Mouse (Mus musculus) forebrain, embryonic 12.5 days (tissue): ENCODE results near the gene Chrna1. TPM values are rescaled to one million over a fixed set of nuclear protein-coding genes. Genes with fewer than 3 reads are reported as not detected.

Experiments
- ATAC-seq: fragments of 200-750 bp; cut with Nextera tagmentation; 2 replicates; pipeline ENCODE4 v1.8.0; 2017; ENCODE audit warnings: moderate TSS enrichment; ENCODE audit not compliant: low FRiP score
- H3K27ac ChIP-seq: fragments of 300-500 bp; sonication (generic); 2 replicates; pipeline ENCODE4 v1.5.1; 2016; ENCODE audit warnings: mild to moderate bottlenecking
- H3K27me3 ChIP-seq: fragments of 300-500 bp; sonication (generic); 2 replicates; pipeline ENCODE4 v1.6.1; 2016; ENCODE audit warnings: mild to moderate bottlenecking
- H3K36me3 ChIP-seq: fragments of 300-500 bp; sonication (generic); replicated peaks from 2 replicates; pipeline ENCODE4 v1.6.1; 2016; ENCODE audit warnings: mild to moderate bottlenecking
- H3K4me1 ChIP-seq: fragments of 300-500 bp; sonication (generic); 2 replicates; pipeline ENCODE4 v1.6.1; 2016
- H3K4me2 ChIP-seq: fragments of 300-500 bp; sonication (generic); 2 replicates; pipeline ENCODE4 v1.6.1; 2016; ENCODE audit warnings: mild to moderate bottlenecking, moderate library complexity
- H3K4me3 ChIP-seq: fragments of 300-500 bp; sonication (generic); replicated peaks from 2 replicates; pipeline ENCODE4 v1.5.1; 2016; ENCODE audit warnings: mild to moderate bottlenecking
- H3K9ac ChIP-seq: fragments of 300-500 bp; sonication (generic); 2 replicates; pipeline ENCODE4 v1.6.1; 2016; ENCODE audit warnings: mild to moderate bottlenecking
- H3K9me3 ChIP-seq: fragments of 300-500 bp; sonication (generic); 2 replicates; pipeline ENCODE4 v1.6.1; 2016
- WGBS: fragments of 180-500 bp; shearing (Covaris S2); methylation state at CpG from one replicate; pipeline ENCODE4 v1.1.7; 2016; 5-methylcytosine and 5-hydroxymethylcytosine counted together
- polyA plus RNA-seq: library from polyadenylated mRNA; unstranded; fragments of >200 nt; fragmentation: Nextera tagmentation; extraction: Ambion mirVana; gene quantifications from 2 replicates; pipeline ENCODE4 v1.2.1, GENCODE M21; 2016

Chrna1 gene
- polyA plus RNA-seq, 1 experiment from 2014 or later, result 0.10 TPM

DNA sequence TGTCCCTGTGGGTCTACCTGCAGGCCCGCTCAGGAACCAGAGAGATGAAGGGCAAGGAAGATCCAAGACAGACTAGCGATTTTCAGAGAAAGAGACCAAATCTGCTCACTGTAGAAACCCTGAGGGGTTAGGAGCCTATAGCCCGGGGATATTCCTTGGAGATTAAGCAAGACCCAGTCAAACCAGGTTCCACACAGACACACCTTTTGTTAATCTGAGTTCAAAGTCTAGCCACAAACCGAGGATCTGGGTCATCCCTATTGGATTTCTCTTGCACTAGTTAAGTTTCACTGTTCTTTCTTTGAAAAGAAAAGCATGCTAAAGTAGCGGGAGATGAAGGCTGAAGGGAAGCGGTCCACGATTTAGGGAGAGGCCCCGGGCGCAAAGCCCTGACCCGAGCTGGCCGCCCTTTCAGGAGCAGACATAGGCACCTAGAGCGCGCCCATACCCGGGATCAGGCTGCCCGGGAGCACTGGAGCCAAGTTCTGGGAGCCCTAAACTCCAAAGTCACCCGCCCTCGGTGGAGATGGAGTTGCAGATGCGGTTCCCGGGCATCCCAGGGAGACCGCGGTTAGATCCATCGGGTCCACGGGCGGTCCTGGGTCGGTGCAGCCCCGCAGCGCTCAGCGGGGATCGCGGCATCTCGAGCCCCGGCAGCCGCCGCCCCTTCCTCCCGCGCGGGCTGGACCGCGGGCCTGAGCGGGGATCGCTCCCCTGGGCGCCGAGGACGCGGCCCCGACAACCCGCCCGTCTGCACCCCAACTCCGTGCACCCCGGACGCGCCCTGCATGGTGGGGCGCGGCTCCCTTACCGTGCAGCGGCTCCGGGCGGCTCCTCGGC is 51.4 kb downstream of the Chrna1 start:
- WGBS, result 2% methylated on average over 58 of the region's 59 CpGs
- peak overlapping the region; percentile 88 for H3K4me2 ChIP-seq
- no peaks in the 10 kb centered on the region for H3K36me3 ChIP-seq
- H3K9me3 ChIP-seq, result no peaks in the 10 kb centered on the region
- no peaks in the 10 kb centered on the region for H3K27me3 ChIP-seq
- H3K4me1 ChIP-seq, result peaks cover 22% of the 10 kb centered on the region
- ATAC-seq, result peak; percentile 78
- H3K27ac ChIP-seq, result peak overlapping the region; percentile 59
- peak overlapping the region; percentile 80 for H3K4me3 ChIP-seq
- peak overlapping the region; percentile 90 for H3K9ac ChIP-seq

DNA sequence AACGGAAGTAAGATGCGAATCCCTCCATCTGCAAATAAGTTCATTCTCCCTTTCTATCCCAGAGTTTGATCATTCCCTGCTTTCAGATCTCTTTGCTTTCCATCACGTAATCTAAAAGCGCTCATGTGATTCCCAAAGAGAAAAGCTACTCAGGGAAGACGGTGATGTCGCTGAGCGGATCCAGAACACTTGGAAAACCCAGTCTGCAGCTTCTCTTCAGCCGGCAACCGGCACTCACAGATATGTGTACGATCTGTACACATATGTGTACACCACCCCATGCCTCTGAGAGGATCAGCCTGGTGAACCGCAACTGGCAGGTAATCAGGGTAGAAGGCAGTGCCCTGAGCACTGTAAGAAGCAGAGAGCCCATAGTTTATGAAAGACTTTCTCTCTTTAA is 52.2 kb downstream of the Chrna1 start:
- no peaks in the 10 kb centered on the region for H3K9me3 ChIP-seq
- no peaks in the 10 kb centered on the region for H3K36me3 ChIP-seq
- peak overlapping the region; percentile 90; the same call in 1 of the 2 replicates for H3K9ac ChIP-seq
- ATAC-seq, result no peak
- WGBS, result 86% methylated on average over 11 of the region's 11 CpGs
- no peaks in the 10 kb centered on the region for H3K27me3 ChIP-seq
- no peak overlapping the region for H3K27ac ChIP-seq
- H3K4me1 ChIP-seq, result peaks cover 22% of the 10 kb centered on the region
- H3K4me3 ChIP-seq, result no peak overlapping the region
- peak overlapping the region; percentile 88 for H3K4me2 ChIP-seq

DNA sequence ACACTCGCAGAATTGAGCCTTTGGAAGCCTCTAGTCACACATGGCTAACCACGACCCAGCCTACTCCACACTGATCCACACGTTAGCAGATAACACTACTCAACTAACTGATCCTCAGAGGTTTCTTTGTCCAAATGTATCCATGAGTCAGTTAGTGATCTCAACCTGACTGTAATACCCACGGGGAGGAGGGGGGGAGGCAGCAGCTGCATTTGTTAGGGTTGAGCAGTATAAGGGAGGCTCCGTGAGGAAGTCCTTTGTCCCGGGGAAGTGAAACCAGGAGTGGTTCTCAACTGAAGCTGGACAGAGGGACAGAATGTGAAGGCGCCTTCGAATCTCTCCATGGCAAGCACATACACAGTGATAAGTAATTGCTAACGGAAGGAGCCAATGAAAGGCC is 53.4 kb downstream of the Chrna1 start:
- Histone ChIP-seq H3K9ac (no peak overlapping the region), H3K27me3 (no peaks in the 10 kb centered on the region), H3K27ac (no peak overlapping the region), H3K36me3 (no peaks in the 10 kb centered on the region), H3K4me2 (no peak overlapping the region), H3K4me3 (no peak overlapping the region), H3K4me1 (peaks cover 29% of the 10 kb centered on the region), H3K9me3 (no peaks in the 10 kb centered on the region)
- WGBS, result 74% methylated on average over 9 of the region's 9 CpGs
- no peak for ATAC-seq

DNA sequence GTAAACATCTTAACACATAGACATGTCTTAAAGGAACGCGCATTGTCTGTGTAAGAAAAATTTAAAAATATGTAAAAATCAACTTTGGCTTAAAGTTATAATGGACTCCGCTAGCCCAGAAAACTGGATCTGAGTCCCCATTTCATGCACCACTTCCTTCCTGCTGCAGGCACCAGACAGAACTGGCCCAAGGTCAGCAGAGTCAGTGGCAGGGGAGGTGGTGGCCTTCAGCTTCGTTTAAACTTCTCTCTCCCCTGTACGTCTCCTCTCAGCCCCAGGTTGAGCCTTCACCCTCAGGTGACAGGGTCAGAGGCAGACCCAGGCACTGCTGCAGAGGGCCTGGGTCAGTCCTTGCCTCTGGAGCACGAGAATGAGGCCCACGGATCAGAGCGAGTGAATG is 57.2 kb downstream of the Chrna1 start:
- Histone ChIP-seq H3K9ac (no peak overlapping the region), H3K27ac (no peak overlapping the region), H3K9me3 (no peaks in the 10 kb centered on the region), H3K4me3 (no peak overlapping the region), H3K4me1 (peaks cover 10% of the 10 kb centered on the region), H3K4me2 (no peak overlapping the region), H3K36me3 (no peaks in the 10 kb centered on the region), H3K27me3 (no peaks in the 10 kb centered on the region)
- no peak for ATAC-seq
- WGBS, result 74% methylated on average over 8 of the region's 8 CpGs

DNA sequence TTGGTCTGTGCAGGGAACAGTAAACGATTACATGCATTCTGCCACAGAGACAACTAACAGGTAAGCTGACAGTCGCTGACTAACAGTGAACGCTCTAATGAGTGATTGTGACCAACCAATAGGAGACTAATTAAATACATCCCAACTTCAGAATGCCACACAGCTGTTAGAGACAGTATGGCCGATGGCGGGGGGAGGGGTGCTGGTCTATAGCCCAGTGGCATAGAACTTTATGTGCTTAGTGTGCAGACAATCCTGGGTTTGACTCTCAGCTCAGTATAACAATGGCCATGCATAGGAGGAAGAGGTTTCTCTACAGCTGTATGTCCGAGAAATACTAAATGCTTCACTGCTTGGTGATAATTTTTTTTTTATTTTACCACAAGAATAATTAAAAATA is 57.8 kb downstream of the Chrna1 start:
- Histone ChIP-seq H3K4me1 (peaks cover 10% of the 10 kb centered on the region), H3K4me3 (no peak overlapping the region), H3K4me2 (no peak overlapping the region), H3K27me3 (no peaks in the 10 kb centered on the region), H3K9me3 (no peaks in the 10 kb centered on the region), H3K36me3 (no peaks in the 10 kb centered on the region), H3K9ac (no peak overlapping the region), H3K27ac (no peak overlapping the region)
- WGBS, result 59% methylated on average over 6 of the region's 6 CpGs
- no peak for ATAC-seq

DNA sequence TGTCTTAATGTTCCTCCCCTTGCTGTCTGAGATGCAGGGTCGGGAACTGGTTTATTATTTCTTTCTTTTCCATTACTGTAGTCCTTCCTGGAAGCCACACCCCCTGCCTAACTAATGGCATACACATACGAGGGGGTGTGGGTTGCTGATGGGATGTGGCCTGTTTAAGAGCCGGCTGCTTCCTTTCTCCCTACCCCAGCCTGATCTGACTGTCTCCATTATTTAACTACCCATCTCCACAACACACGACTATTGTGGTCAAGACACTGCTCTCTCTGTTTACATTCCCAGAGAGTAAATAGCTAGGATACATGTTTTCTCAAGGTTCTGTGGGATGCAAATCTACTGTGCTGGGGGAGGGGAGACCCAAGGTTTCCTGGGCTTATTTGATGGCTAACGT is 58.4 kb downstream of the Chrna1 start:
- H3K36me3 ChIP-seq, result no peaks in the 10 kb centered on the region
- no peaks in the 10 kb centered on the region for H3K9me3 ChIP-seq
- H3K27me3 ChIP-seq, result no peaks in the 10 kb centered on the region
- H3K4me3 ChIP-seq, result no peak overlapping the region
- WGBS, result 38% methylated on average over 5 of the region's 5 CpGs
- H3K4me2 ChIP-seq, result no peak overlapping the region
- no peak overlapping the region for H3K9ac ChIP-seq
- H3K27ac ChIP-seq, result no peak overlapping the region
- no peak for ATAC-seq
- peaks cover 10% of the 10 kb centered on the region for H3K4me1 ChIP-seq

DNA sequence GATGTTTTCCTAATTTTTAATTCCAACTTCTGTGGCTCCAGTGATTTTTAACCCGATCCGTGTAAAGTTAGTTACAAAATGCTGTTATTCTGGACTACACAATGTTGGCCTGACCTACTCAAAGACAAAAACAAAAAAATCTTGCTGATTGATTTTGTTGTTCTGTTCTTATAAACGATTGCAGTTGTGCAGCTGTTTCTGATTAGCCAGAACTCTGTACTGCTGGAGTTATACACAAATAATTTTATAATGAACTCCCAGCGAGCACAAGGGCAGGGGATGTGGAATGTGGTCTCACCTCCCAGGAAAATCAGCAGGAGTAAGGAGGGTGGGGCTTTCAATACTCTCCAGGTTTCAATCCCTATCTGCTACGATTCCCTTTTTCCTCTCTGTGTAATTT is 61.2 kb downstream of the Chrna1 start:
- Histone ChIP-seq H3K9me3 (no peaks in the 10 kb centered on the region), H3K4me2 (no peak overlapping the region), H3K27me3 (no peaks in the 10 kb centered on the region), H3K4me3 (no peak overlapping the region), H3K27ac (no peak overlapping the region), H3K9ac (no peak overlapping the region), H3K4me1 (peaks cover 10% of the 10 kb centered on the region), H3K36me3 (no peaks in the 10 kb centered on the region)
- ATAC-seq, result no peak
- 82% methylated on average over 5 of the region's 5 CpGs for WGBS

DNA sequence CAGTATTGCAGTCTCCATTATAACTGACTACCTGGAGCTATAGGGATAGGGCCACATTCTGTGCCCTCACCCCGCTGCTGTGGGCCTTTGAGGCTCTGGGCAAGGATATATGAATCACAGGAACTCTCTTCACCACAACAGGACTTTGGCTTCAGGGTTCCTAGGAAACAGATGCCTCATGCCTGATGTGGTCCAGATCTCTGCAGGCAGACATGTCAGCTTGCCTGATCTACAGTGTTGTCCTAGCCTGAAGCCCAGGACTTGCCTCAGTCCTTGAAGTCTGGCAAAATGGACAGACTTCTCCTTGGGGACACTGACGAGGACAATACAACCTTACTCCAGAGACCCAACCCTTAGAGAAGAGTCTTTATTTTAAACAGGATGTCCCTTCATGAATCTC is 61.8 kb downstream of the Chrna1 start:
- no peak overlapping the region for H3K4me3 ChIP-seq
- no peaks in the 10 kb centered on the region for H3K9me3 ChIP-seq
- no peaks in the 10 kb centered on the region for H3K36me3 ChIP-seq
- no peak overlapping the region for H3K4me2 ChIP-seq
- H3K27ac ChIP-seq, result no peak overlapping the region
- WGBS, result 88% methylated on average over 2 of the region's 2 CpGs
- H3K27me3 ChIP-seq, result no peaks in the 10 kb centered on the region
- H3K4me1 ChIP-seq, result peaks cover 10% of the 10 kb centered on the region
- H3K9ac ChIP-seq, result no peak overlapping the region
- no peak for ATAC-seq

DNA sequence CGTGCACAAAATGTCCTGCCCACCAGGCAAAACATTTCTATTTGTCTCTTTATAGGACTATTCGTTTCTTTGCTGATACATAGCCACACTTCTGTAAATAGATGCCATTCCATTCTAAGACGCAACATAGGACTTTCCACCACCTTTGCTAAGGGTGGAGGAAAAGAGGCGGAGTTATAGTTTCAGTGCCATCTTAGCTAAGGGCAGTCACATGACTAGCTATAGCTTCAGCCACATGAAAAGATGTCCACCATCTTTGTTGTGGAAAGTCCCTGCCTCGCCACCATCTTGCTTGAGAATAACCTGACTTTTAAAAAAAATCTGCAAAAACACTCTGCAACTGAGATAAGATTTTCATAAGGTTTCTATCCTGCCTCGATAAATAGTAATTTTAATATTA is 66.0 kb downstream of the Chrna1 start:
- H3K27ac ChIP-seq, result no peak overlapping the region
- H3K9ac ChIP-seq, result no peak overlapping the region
- H3K4me3 ChIP-seq, result no peak overlapping the region
- no peak for ATAC-seq
- no peak overlapping the region for H3K4me2 ChIP-seq
- 95% methylated on average over 6 of the region's 6 CpGs for WGBS
- no peaks in the 10 kb centered on the region for H3K27me3 ChIP-seq
- H3K9me3 ChIP-seq, result no peaks in the 10 kb centered on the region
- no peaks in the 10 kb centered on the region; the same call in 1 of the 2 replicates for H3K4me1 ChIP-seq
- H3K36me3 ChIP-seq, result no peaks in the 10 kb centered on the region

Other genes with a start within 250 kb of the Chrna1 start
- 7.3 and 8.0 TPM in 2 replicates for gene Gpr155, start 193.8 kb downstream of the Chrna1 start, polyA plus RNA-seq
- gene Wipf1, start 50.6 kb downstream of the Chrna1 start, polyA plus RNA-seq, result 4.3 and 5.5 TPM in 2 replicates
- 62.3 and 66.0 TPM in 2 replicates for gene Chn1, start 195.0 kb upstream of the Chrna1 start, polyA plus RNA-seq